Mouse (Mus musculus): ENCODE measurements at regions not wholly inside any gene's neighbourhood (a gene's known extent, or its start where the extent isn't known, plus 50 kb on each side); places are given as distances from the start of the nearest gene placed in this dataset.

- no peaks in the 10 kb centered on the region for H3K9me3 ChIP-seq (ENCODE audit: low read depth, low read length)
- no peak for TF ChIP-seq CTCF (IDR thresholded peaks at IDR 0.05; ENCODE audit: low read depth)
- H3K27ac ChIP-seq (ENCODE audit: low read depth), result no peak overlapping the region
- H3K27me3 ChIP-seq (ENCODE audit: insufficient read depth, low read length), result no peaks in the 10 kb centered on the region
- ATAC-seq (ENCODE audit: insufficient read depth) (no peak), DNase-seq (no peak)
- H3K4me2 ChIP-seq, result no peak overlapping the region
- H3K4me3 ChIP-seq (ENCODE audit: low read depth, low read length), result no peak overlapping the region
- H3K9ac ChIP-seq, result no peak overlapping the region
- no peaks in the 10 kb centered on the region for H3K36me3 ChIP-seq (ENCODE audit: insufficient read depth)
- no peaks in the 10 kb centered on the region for H3K4me1 ChIP-seq (ENCODE audit: insufficient read depth)
- WGBS, result 71% methylated on average over 6 of the region's 6 CpGs
Measured at GRCm38 (mm10) chr2:159596285-159596684, 737.7 kb downstream of the Gm826 start.

GRCm38 (mm10) chr2:159598080-159598479 lies 735.9 kb downstream of the Gm826 start:
- no peak overlapping the region for H3K27ac ChIP-seq (ENCODE audit: low read depth)
- no peak for DNase-seq
- no peak for TF ChIP-seq CTCF (IDR thresholded peaks at IDR 0.05; ENCODE audit: low read depth)

DNA sequence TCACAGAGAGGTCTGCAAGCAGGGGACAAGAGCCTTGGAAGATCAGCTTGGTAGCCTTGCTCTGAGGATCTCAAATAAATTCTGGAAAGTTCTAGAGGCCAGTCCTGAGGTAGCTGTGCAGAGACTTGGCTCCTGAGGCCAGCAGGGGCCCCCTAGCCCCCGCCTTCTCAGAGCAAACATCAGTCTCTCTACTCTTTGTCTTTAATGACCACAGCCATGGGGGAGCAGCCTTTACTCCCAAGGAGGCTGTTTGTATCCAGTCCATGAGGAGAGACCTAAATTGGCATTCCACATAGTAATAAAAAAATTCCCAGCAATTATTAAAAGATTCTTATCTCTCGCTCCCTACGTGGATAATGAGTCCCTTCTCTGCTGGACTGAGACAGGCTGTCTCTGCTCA lies 726.8 kb downstream of the Gm826 start:
- ATAC-seq (ENCODE audit: insufficient read depth), result no peak
- no peak for DNase-seq

More at GRCm38 (mm10) chr2:159598080-159598479, 735.9 kb downstream of the Gm826 start:
- Histone ChIP-seq H3K4me2 (no peak overlapping the region), H3K36me3 (ENCODE audit: insufficient read depth) (no peaks in the 10 kb centered on the region), H3K9ac (no peak overlapping the region), H3K4me3 (ENCODE audit: low read depth, low read length) (no peak overlapping the region), H3K27me3 (ENCODE audit: insufficient read depth, low read length) (no peaks in the 10 kb centered on the region), H3K4me1 (ENCODE audit: insufficient read depth) (no peaks in the 10 kb centered on the region), H3K9me3 (ENCODE audit: low read depth, low read length) (no peaks in the 10 kb centered on the region)
- 37% methylated on average over 3 of the region's 3 CpGs for WGBS
- ATAC-seq (ENCODE audit: insufficient read depth), result no peak

GRCm38 (mm10) chr2:159610451-159610850 lies 723.5 kb downstream of the Gm826 start:
- ATAC-seq (ENCODE audit: insufficient read depth) (no peak), DNase-seq (no peak)
- no peak overlapping the region for H3K9ac ChIP-seq
- TF ChIP-seq CTCF (IDR thresholded peaks at IDR 0.05; ENCODE audit: low read depth), result no peak
- no peaks in the 10 kb centered on the region for H3K27me3 ChIP-seq (ENCODE audit: insufficient read depth, low read length)
- WGBS, result 69% methylated on average over 4 of the region's 4 CpGs
- H3K4me2 ChIP-seq, result no peak overlapping the region
- no peak overlapping the region for H3K27ac ChIP-seq (ENCODE audit: low read depth)
- no peaks in the 10 kb centered on the region for H3K9me3 ChIP-seq (ENCODE audit: low read depth, low read length)
- H3K4me3 ChIP-seq (ENCODE audit: low read depth, low read length), result no peak overlapping the region
- no peaks in the 10 kb centered on the region for H3K4me1 ChIP-seq (ENCODE audit: insufficient read depth)
- no peaks in the 10 kb centered on the region for H3K36me3 ChIP-seq (ENCODE audit: insufficient read depth)

More for the DNA sequence above, 726.8 kb downstream of the Gm826 start:
- WGBS, result 20% methylated on average over 3 of the region's 3 CpGs
- H3K27ac ChIP-seq (ENCODE audit: low read depth), result no peak overlapping the region
- no peak overlapping the region for H3K9ac ChIP-seq
- H3K4me1 ChIP-seq (ENCODE audit: insufficient read depth), result no peaks in the 10 kb centered on the region
- no peaks in the 10 kb centered on the region for H3K9me3 ChIP-seq (ENCODE audit: low read depth, low read length)
- H3K27me3 ChIP-seq (ENCODE audit: insufficient read depth, low read length), result no peaks in the 10 kb centered on the region
- TF ChIP-seq CTCF (IDR thresholded peaks at IDR 0.05; ENCODE audit: low read depth), result no peak
- H3K4me2 ChIP-seq, result no peak overlapping the region
- H3K36me3 ChIP-seq (ENCODE audit: insufficient read depth), result no peaks in the 10 kb centered on the region
- no peak overlapping the region for H3K4me3 ChIP-seq (ENCODE audit: low read depth, low read length)

- Histone ChIP-seq H3K4me2 (no peak overlapping the region), H3K4me3 (ENCODE audit: low read depth, low read length) (no peak overlapping the region), H3K4me1 (ENCODE audit: insufficient read depth) (no peaks in the 10 kb centered on the region), H3K36me3 (ENCODE audit: insufficient read depth) (no peaks in the 10 kb centered on the region), H3K9ac (no peak overlapping the region), H3K27me3 (ENCODE audit: insufficient read depth, low read length) (no peaks in the 10 kb centered on the region), H3K9me3 (ENCODE audit: low read depth, low read length) (no peaks in the 10 kb centered on the region), H3K27ac (ENCODE audit: low read depth) (no peak overlapping the region)
- 45% methylated on average over 4 of the region's 4 CpGs for WGBS
- no peak for TF ChIP-seq CTCF (IDR thresholded peaks at IDR 0.05; ENCODE audit: low read depth)
- ATAC-seq (ENCODE audit: insufficient read depth), result no peak
- DNase-seq, result no peak
Measured at GRCm38 (mm10) chr2:159616685-159617084, 717.3 kb downstream of the Gm826 start.

- Histone ChIP-seq H3K36me3 (ENCODE audit: insufficient read depth) (no peaks in the 10 kb centered on the region), H3K4me3 (ENCODE audit: low read depth, low read length) (no peak overlapping the region), H3K27ac (ENCODE audit: low read depth) (no peak overlapping the region), H3K9me3 (ENCODE audit: low read depth, low read length) (no peaks in the 10 kb centered on the region), H3K9ac (no peak overlapping the region), H3K4me2 (no peak overlapping the region), H3K4me1 (ENCODE audit: insufficient read depth) (no peaks in the 10 kb centered on the region), H3K27me3 (ENCODE audit: insufficient read depth, low read length) (no peaks in the 10 kb centered on the region)
- WGBS, result 46% methylated on average over 6 of the region's 6 CpGs
- ATAC-seq (ENCODE audit: insufficient read depth) (no peak), DNase-seq (peak; percentile 51)
- TF ChIP-seq CTCF (IDR thresholded peaks at IDR 0.05; ENCODE audit: low read depth), result no peak
Measured at GRCm38 (mm10) chr2:159621261-159621660, 712.7 kb downstream of the Gm826 start.

- H3K4me3 ChIP-seq (ENCODE audit: low read depth, low read length), result no peak overlapping the region
- ATAC-seq (ENCODE audit: insufficient read depth) (no peak), DNase-seq (no peak)
- no peak overlapping the region for H3K9ac ChIP-seq
- H3K9me3 ChIP-seq (ENCODE audit: low read depth, low read length), result no peaks in the 10 kb centered on the region
- H3K27ac ChIP-seq (ENCODE audit: low read depth), result no peak overlapping the region
- 61% methylated on average over 5 of the region's 5 CpGs for WGBS
- no peaks in the 10 kb centered on the region for H3K4me1 ChIP-seq (ENCODE audit: insufficient read depth)
- H3K27me3 ChIP-seq (ENCODE audit: insufficient read depth, low read length), result no peaks in the 10 kb centered on the region
- no peaks in the 10 kb centered on the region for H3K36me3 ChIP-seq (ENCODE audit: insufficient read depth)
- no peak overlapping the region for H3K4me2 ChIP-seq
- no peak for TF ChIP-seq CTCF (IDR thresholded peaks at IDR 0.05; ENCODE audit: low read depth)
Measured at GRCm38 (mm10) chr2:159622141-159622669, 711.8 kb downstream of the Gm826 start.

GRCm38 (mm10) chr2:159625306-159625705 lies 708.7 kb downstream of the Gm826 start:
- no peak overlapping the region for H3K9ac ChIP-seq
- no peak for TF ChIP-seq CTCF (IDR thresholded peaks at IDR 0.05; ENCODE audit: low read depth)

More at GRCm38 (mm10) chr2:159625306-159625705, 708.7 kb downstream of the Gm826 start:
- DNase-seq (no peak), ATAC-seq (ENCODE audit: insufficient read depth) (no peak)
- Histone ChIP-seq H3K27ac (ENCODE audit: low read depth) (no peak overlapping the region), H3K9me3 (ENCODE audit: low read depth, low read length) (no peaks in the 10 kb centered on the region), H3K27me3 (ENCODE audit: insufficient read depth, low read length) (no peaks in the 10 kb centered on the region), H3K4me3 (ENCODE audit: low read depth, low read length) (no peak overlapping the region), H3K4me2 (no peak overlapping the region), H3K4me1 (ENCODE audit: insufficient read depth) (no peaks in the 10 kb centered on the region), H3K36me3 (ENCODE audit: insufficient read depth) (no peaks in the 10 kb centered on the region)
- 68% methylated on average over 1 of the region's 1 CpGs for WGBS

All from lung, embryonic 14.5 days (tissue).